Mouse (Mus musculus) G1E (cell line): ENCODE measurements around the gene Gm27021. TPM values are rescaled to one million over a fixed set of nuclear protein-coding genes. Genes with fewer than 3 reads are reported as not detected.

Experiments
- ATAC-seq: 2 replicates; pipeline ENCODE4 v1.8.0; 2016; ENCODE audit warnings: mild to moderate bottlenecking; ENCODE audit not compliant: insufficient number of reproducible peaks, poor library complexity, low FRiP score, severe bottlenecking; ENCODE audit errors: extremely low read depth
- DNase-seq: peaks from one replicate; pipeline ENCODE4 v3.0.0; 2012; ENCODE audit warnings: low spot score
- H3K27me3 ChIP-seq: 2 replicates; pipeline ENCODE4 v1.6.1; 2012; ENCODE audit warnings: mild to moderate bottlenecking, low read length, inconsistent platforms; ENCODE audit not compliant: insufficient read depth
- H3K36me3 ChIP-seq: replicated peaks from 2 replicates; pipeline ENCODE3; 2012; ENCODE audit warnings: mild to moderate bottlenecking, inconsistent platforms
- H3K4me1 ChIP-seq: 2 replicates; pipeline ENCODE4 v1.6.1; 2012; ENCODE audit warnings: low read depth, low read length, inconsistent platforms, mixed read lengths; ENCODE audit not compliant: insufficient read depth
- H3K4me3 ChIP-seq: 2 replicates; pipeline ENCODE4 v1.5.1; 2012; ENCODE audit warnings: low read depth, mild to moderate bottlenecking, inconsistent platforms, low read length, moderate library complexity, mixed read lengths
- H3K9me3 ChIP-seq: replicated peaks from 2 replicates; pipeline ENCODE4 v1.6.1; 2012; ENCODE audit warnings: inconsistent platforms
- CTCF ChIP-seq: IDR thresholded peaks from 2 replicates; pipeline ENCODE4 v1.5.1; 2012; ENCODE audit warnings: low read depth, low read length, inconsistent platforms, mixed read lengths
- GATA1 ChIP-seq: IDR thresholded peaks from 2 replicates; pipeline ENCODE4 v1.6.1; 2012; ENCODE audit warnings: borderline replicate concordance, low read length, inconsistent platforms, mixed read lengths
- GATA2 ChIP-seq: IDR thresholded peaks from 2 replicates; pipeline ENCODE4 v1.6.1; 2012; ENCODE audit warnings: low read depth, low read length, inconsistent platforms, borderline replicate concordance
- POLR2AphosphoS5 ChIP-seq: IDR thresholded peaks from 2 replicates; pipeline ENCODE4 v1.6.1; 2012; ENCODE audit warnings: low read depth, low read length, inconsistent platforms; ENCODE audit not compliant: insufficient replicate concordance
- TAL1 ChIP-seq: conservative IDR thresholded peaks from 2 replicates; pipeline ENCODE4 v1.6.1; 2012; ENCODE audit warnings: low read depth, low read length, inconsistent platforms, mixed read lengths
- polyA plus RNA-seq: library from polyadenylated mRNA; stranded (reverse); fragments of >175 nt; gene quantifications from 2 replicates; pipeline ENCODE4 v1.2.3, GENCODE M21; 2012
- total RNA-seq, 2 experiments: library from RNA; stranded (forward) in 1 of 2; stranded (reverse) in 1 of 2; fragments of 200-1000 nt in 1 of 2; fragments of >200 nt in 1 of 2; fragmentation: Nextera tagmentation in 1 of 2; gene quantifications; 2 replicates each; pipeline ENCODE4 v1.2.3; 2014 to 2017

Gene Gm27021
- total and polyA plus RNA-seq, 3 experiments = 0.77 TPM; not detected in 2

DNA sequence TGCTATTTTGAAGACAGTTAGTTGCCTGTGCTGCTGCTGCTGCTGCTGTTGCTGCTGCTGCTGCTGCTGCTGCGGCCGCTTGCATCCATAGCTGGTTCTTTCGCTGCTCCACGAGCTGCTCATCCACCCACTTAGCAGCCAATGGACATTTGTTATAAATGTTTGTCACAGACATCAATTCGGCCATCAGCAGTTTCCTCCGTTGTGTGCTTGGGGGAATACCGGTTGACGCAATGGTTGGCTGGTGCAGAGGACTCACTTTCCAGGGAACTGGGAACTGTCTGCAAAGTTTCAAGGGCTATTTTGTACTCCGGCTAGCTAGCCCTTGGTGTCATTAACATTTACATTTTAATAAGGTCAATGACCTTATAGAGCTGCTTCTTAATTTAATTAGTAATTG is 36.3 kb upstream of the Gm27021 start:
- Histone ChIP-seq H3K9me3 (peaks cover 13% of the 10 kb centered on the region), H3K4me1 (no peaks in the 10 kb centered on the region), H3K4me3 (no peak overlapping the region), H3K36me3 (no peaks in the 10 kb centered on the region), H3K27me3 (no peaks in the 10 kb centered on the region)
- no peak for ATAC-seq
- DNase-seq = no peak
- TF ChIP-seq GATA1 = no peak
- TF ChIP-seq TAL1 = no peak

DNA sequence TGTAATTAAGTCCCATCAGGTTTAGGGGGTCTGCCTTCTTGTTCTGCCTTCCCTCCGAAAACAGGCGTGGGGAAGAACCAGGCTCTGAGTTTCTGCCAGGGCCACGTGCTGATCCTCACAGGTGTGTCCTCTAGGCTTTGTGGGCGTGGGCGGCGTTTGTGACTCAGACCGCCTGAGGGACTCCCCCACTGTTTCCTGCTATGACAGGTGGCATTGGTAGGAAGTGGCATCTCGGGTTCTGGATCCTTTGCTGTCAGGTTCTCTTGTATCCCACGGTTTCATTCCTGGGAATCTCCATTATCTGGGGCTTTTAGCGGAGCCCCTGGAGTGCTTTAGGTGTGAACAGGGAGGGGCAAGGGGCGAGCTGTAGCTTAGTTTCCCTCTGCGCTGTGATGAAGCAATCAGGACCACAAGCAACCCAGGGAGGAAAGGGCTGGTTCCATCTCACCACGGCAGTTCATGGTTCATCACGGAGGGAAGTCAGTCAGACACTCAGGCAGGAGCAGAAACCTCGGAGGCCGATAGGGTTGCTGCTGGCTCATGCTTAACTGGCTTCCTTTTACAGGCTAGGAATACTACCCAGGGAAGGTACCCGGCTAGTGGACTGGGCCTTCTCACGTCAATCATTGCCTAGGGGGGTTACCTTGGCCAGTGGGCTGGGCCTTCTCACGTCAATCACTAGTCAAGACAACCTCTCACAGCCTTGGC is 34.0 kb upstream of the Gm27021 start:
- Histone ChIP-seq H3K27me3 (no peaks in the 10 kb centered on the region), H3K4me3 (no peak overlapping the region), H3K9me3 (peaks cover 17% of the 10 kb centered on the region), H3K4me1 (no peaks in the 10 kb centered on the region), H3K36me3 (no peaks in the 10 kb centered on the region)
- DNase-seq (no peak), ATAC-seq (no peak)
- TF ChIP-seq POLR2AphosphoS5 (no peak), CTCF (no peak), TAL1 (no peak), GATA2 (no peak), GATA1 (no peak)

DNA sequence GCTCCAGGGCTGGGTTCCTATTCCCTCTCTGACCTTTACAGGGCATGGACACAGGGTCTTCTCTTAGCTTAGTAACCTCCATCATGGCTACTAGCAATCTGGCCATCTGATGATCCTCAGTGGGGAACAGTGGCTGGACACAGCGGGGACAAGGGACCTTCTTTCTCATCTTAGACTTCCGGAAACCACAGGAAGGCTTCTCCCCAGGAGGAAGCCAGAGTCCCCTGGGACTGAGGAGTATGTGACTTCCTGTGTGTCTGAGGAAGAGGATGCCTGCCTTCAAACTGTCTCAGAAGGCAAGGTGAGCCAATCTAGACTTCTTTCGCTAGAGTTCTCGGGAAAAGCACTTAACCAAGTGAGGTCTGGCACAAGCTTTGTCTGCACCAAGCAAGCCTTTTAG is 32.2 kb upstream of the Gm27021 start:
- no peaks in the 10 kb centered on the region for H3K27me3 ChIP-seq
- DNase-seq (no peak), ATAC-seq (no peak)
- H3K4me3 ChIP-seq = no peak overlapping the region
- TF ChIP-seq GATA1 = no peak
- no peak for TF ChIP-seq CTCF
- TF ChIP-seq GATA2 = no peak
- TF ChIP-seq TAL1 = no peak
- TF ChIP-seq POLR2AphosphoS5 = no peak
- no peaks in the 10 kb centered on the region for H3K36me3 ChIP-seq
- peaks cover 24% of the 10 kb centered on the region for H3K9me3 ChIP-seq
- H3K4me1 ChIP-seq = no peaks in the 10 kb centered on the region

DNA sequence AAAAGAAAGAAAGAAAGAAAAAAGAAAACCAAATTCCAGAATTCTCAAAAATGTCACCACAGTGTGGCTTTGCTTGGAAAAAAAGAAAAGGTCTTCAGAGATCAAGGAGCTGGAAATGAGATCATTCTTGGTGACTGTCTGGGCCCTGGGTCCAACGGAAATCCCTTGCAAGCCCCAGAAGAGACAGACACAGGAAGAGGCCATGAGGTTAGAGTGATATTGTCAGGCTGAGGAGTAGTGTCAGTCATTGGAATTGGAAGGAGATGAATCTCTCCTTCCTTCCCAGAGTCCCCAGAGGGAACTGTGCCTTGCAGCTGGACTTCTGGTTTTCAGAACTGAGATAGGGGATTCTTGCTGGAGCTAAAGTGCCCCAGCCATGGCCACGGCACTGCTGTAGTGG is 31.7 kb upstream of the Gm27021 start:
- Histone ChIP-seq H3K36me3 (no peaks in the 10 kb centered on the region), H3K4me1 (no peaks in the 10 kb centered on the region), H3K4me3 (no peak overlapping the region), H3K27me3 (no peaks in the 10 kb centered on the region), H3K9me3 (peaks cover 24% of the 10 kb centered on the region)
- no peak for ATAC-seq
- no peak for DNase-seq
- TF ChIP-seq GATA2 = no peak
- TF ChIP-seq GATA1 = no peak
- TF ChIP-seq POLR2AphosphoS5 = no peak
- no peak for TF ChIP-seq TAL1
- TF ChIP-seq CTCF = no peak

DNA sequence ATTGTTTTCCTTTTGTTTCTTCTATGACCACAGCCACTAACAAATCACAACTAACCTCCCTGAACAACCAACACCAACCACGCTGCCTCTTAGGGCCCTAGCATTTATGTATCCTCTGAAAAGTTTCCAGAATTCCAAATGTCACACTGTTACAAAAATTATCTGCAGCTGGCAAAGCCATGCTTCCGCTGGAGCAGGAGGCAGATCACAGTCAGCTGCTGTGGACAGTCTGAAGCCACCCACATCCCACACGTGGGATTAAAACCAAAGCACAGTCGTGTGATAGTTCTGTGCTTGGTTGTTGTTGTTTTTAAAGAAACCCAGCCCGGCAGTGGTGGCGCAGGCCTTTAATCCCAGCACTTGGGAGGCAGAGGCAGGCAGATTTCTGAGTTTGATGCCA is 31.2 kb upstream of the Gm27021 start:
- no peak for DNase-seq
- no peaks in the 10 kb centered on the region for H3K4me1 ChIP-seq
- no peaks in the 10 kb centered on the region for H3K27me3 ChIP-seq
- no peak for ATAC-seq
- H3K4me3 ChIP-seq = no peak overlapping the region
- peaks cover 26% of the 10 kb centered on the region for H3K9me3 ChIP-seq
- H3K36me3 ChIP-seq = no peaks in the 10 kb centered on the region
- TF ChIP-seq TAL1 (no peak), GATA1 (no peak), CTCF (no peak)

DNA sequence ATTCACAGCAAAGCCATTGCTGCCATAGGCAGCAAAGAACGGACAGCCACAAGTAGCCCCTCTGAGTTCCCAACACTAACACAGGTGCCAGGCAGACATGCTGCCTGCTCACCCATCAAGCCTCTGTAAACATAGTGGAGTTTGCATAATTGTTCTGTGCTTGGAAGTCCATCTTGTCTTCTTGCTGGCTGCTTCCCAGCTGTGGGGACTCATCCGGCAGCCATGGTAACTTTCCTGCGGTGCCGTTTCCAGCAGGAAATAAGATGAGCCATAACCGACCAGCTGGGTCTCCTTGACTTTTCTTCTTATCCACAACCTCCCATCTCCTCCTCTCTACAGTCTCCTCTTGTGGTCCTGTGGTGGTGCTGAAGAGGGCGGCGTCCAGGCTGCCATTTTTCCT is 30.5 kb upstream of the Gm27021 start:
- Histone ChIP-seq H3K4me1 (no peaks in the 10 kb centered on the region), H3K27me3 (no peaks in the 10 kb centered on the region)
- TF ChIP-seq TAL1 = no peak
- no peak for TF ChIP-seq POLR2AphosphoS5
- no peak for TF ChIP-seq CTCF
- no peak for TF ChIP-seq GATA2
- TF ChIP-seq GATA1 = no peak

DNA sequence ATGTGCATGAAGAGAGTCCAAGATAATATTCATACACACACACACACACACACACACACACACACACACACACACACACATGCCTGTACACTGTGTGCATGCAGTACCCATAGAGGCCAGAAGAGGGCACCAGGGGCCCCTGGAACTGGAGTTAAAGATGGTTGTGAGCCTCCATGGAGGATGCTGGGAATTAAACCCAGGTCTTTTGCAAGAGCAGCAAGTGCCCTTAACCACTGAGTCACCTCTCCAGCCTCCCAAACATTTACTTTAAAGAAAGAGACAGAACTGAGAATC is 30.0 kb upstream of the Gm27021 start:
- no peak for TF ChIP-seq POLR2AphosphoS5
- no peak; the same call in 1 of the 2 replicates for TF ChIP-seq CTCF
- TF ChIP-seq GATA1 = no peak
- no peak for TF ChIP-seq GATA2
- no peak for DNase-seq
- no peak overlapping the region for H3K4me3 ChIP-seq
- no peaks in the 10 kb centered on the region for H3K4me1 ChIP-seq
- ATAC-seq = no peak
- H3K27me3 ChIP-seq = no peaks in the 10 kb centered on the region
- no peaks in the 10 kb centered on the region for H3K36me3 ChIP-seq
- peaks cover 28% of the 10 kb centered on the region for H3K9me3 ChIP-seq

More for the DNA sequence above, 30.5 kb upstream of the Gm27021 start:
- H3K4me3 ChIP-seq = no peak overlapping the region
- peaks cover 29% of the 10 kb centered on the region for H3K9me3 ChIP-seq
- ATAC-seq (no peak), DNase-seq (no peak)
- H3K36me3 ChIP-seq = no peaks in the 10 kb centered on the region
